Mouse (Mus musculus) lung, embryonic 15.5 days (tissue): ENCODE results near the gene Clic1. TPM values are rescaled to one million over a fixed set of nuclear protein-coding genes. Genes with fewer than 3 reads are reported as not detected.

Experiments used
- ATAC-seq: fragments of 200-750 bp; cut with Nextera tagmentation; 2 replicates; pipeline ENCODE4 v1.8.0; 2017; ENCODE audit warnings: moderate number of reproducible peaks, borderline replicate concordance; ENCODE audit not compliant: low FRiP score, low TSS enrichment; ENCODE audit errors: extremely low read depth
- H3K27ac ChIP-seq: fragments of 300-500 bp; sonication (generic); 2 replicates; pipeline ENCODE4 v1.5.1; 2015; ENCODE audit warnings: moderate library complexity, mild to moderate bottlenecking, inconsistent platforms
- H3K27me3 ChIP-seq: fragments of 300-500 bp; sonication (generic); 2 replicates; pipeline ENCODE4 v1.6.1; 2015; ENCODE audit warnings: inconsistent platforms
- H3K36me3 ChIP-seq: fragments of 300-500 bp; sonication (generic); 2 replicates; pipeline ENCODE4 v1.6.1; 2015; ENCODE audit warnings: inconsistent platforms
- H3K4me1 ChIP-seq: fragments of 300-500 bp; sonication (generic); 2 replicates; pipeline ENCODE4 v1.6.1; 2015; ENCODE audit warnings: inconsistent platforms
- H3K4me2 ChIP-seq: fragments of 300-500 bp; sonication (generic); 2 replicates; pipeline ENCODE4 v1.6.1; 2015; ENCODE audit warnings: inconsistent platforms, mild to moderate bottlenecking, moderate library complexity
- H3K4me3 ChIP-seq: fragments of 300-500 bp; sonication (generic); 2 replicates; pipeline ENCODE4 v1.5.1; 2015; ENCODE audit warnings: mild to moderate bottlenecking, inconsistent platforms
- H3K9ac ChIP-seq: fragments of 300-500 bp; sonication (generic); 2 replicates; pipeline ENCODE4 v1.6.1; 2015; ENCODE audit warnings: inconsistent platforms
- H3K9me3 ChIP-seq: fragments of 300-500 bp; sonication (generic); 2 replicates; pipeline ENCODE4 v1.6.1; 2016; ENCODE audit warnings: inconsistent platforms
- WGBS: fragments of 180-500 bp; shearing (Covaris S2); methylation state at CpG from one replicate; pipeline ENCODE4 v1.1.7; 2015; 5-methylcytosine and 5-hydroxymethylcytosine counted together
- polyA plus RNA-seq: library from polyadenylated mRNA; unstranded; fragments of >200 nt; fragmentation: Nextera tagmentation; extraction: Ambion mirVana; gene quantifications from 2 replicates; pipeline ENCODE4 v1.2.1, GENCODE M21; 2015

Clic1 gene
- polyA plus RNA-seq, 1 experiment from 2014 or later, result 300 TPM

DNA sequence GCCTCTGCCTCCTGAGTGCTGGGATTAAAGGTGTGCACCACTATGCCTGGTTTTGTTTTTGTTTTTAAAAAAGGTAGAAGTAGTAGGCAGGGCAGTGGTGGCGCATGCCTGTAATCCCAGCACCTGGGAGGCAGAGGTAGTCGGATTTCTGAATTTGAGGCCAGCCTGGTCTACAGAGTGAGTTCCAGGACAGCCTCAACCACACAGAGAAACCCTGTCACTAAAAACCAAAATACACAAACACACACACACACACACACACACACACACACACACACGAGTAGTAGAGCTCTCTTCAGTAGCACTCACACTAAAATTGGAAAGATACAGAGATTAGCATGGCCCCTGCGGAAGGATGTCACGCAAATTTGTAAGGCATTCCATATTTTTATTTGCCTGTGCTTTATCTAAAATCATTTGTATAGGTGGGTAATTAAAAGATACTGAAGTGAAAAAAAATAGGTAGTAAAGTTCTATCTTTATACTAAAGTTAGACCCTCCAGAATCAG lies 780 bp upstream of the Clic1 start:
- Histone ChIP-seq H3K4me3 (peak overlapping the region; percentile 71; the same call in 1 of the 2 replicates), H3K27ac (peak overlapping the region; percentile 99), H3K27me3 (no peaks in the 10 kb centered on the region), H3K9ac (no peak overlapping the region), H3K9me3 (no peaks in the 10 kb centered on the region), H3K4me1 (peaks cover 59% of the 10 kb centered on the region), H3K4me2 (peak overlapping the region; percentile 94), H3K36me3 (peaks cover 18% of the 10 kb centered on the region)
- ATAC-seq, result no peak
- 71% methylated on average over 5 of the region's 5 CpGs for WGBS

DNA sequence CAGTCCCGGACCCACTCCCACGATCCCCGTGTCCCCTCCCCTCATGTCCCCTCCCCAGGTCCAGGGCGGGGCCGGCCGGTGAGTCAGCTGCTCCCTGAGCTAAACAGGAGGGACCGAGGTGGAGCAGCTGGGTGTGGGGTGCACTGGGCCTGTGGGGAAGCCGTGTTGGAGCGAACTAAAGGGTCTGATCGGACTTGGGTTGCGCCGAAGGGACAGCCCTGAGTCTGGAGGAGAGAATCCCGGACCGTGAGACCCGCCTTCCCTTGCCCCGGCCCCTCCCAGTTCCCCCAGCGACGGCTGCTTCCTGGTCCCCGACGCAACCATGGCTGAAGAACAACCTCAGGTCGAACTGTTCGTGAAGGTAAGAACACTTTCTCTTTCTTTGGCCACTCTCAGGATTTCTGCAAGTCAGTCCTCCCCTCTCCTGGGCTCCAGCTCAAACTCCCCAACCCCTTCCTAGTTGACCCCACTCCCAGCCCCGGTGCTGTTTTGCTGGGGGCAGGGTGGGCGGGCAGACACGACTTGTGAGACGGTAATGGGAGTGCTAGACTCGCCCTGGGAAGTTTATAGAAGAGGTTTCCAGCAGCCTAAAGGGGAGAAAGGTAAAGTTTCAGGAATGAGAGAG lies 472 bp downstream of the Clic1 start:
- WGBS, result under 1% methylated on average over 26 of the region's 27 CpGs
- H3K9me3 ChIP-seq, result no peaks in the 10 kb centered on the region
- peak overlapping the region; percentile 95 for H3K9ac ChIP-seq
- H3K27ac ChIP-seq, result peak overlapping the region; percentile 99
- ATAC-seq, result peak; percentile 16; the same call in 1 of the 2 replicates
- H3K4me2 ChIP-seq, result peak overlapping the region; percentile 94
- peaks cover 53% of the 10 kb centered on the region for H3K4me1 ChIP-seq
- H3K4me3 ChIP-seq, result peak overlapping the region; percentile 71
- no peaks in the 10 kb centered on the region for H3K27me3 ChIP-seq
- H3K36me3 ChIP-seq, result peaks cover 28% of the 10 kb centered on the region

DNA sequence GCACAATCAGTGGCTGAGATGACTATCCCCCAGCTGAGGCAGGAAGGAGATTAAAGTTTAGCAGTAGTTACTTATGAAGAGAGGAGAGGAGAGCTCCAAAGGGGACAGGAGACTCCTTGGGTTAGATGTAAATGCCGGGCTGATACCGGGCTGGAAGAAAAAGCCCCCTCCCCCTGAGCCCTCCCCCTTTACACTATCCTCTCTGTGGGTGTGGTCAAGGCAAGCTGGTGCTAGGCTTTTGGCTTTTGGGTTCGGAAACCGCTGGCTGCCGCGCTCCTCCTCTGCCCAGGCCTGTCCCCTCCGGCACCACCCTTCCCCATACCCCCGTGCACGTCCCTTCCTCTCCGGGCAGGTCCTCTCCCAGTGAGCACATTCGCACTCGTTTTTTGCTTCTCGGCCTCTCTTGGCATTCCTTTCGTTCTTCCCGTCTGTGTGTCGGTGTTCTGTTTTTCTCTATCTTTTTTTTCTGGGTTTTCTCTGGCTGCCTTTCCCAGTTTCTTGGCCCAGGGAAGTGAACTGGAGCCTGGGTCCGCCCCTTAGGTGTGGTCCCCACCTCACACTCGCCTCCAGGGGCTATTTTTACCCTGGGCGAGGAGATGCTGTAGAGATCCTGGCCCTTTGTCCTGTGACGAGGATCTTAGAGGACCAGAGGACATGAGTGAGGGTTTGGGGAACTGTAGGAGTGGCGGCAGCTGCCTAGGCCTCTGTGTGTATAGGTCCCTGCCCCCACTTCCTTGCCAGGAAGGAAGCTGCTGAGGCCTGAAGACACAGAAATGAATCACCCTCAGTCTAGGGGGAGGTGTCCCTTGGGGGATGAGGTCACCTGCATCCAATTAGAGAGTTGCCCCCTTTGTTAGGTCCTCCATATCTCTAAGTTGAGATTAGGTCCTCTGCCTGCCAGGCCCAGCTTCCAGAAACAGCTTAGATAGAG lies 1.7 kb downstream of the Clic1 start:
- H3K9me3 ChIP-seq, result no peaks in the 10 kb centered on the region
- peaks cover 40% of the 10 kb centered on the region for H3K36me3 ChIP-seq
- H3K4me1 ChIP-seq, result peaks cover 45% of the 10 kb centered on the region
- peak overlapping the region; percentile 94 for H3K4me2 ChIP-seq
- H3K4me3 ChIP-seq, result peak overlapping the region; percentile 71
- peak overlapping the region; percentile 99 for H3K27ac ChIP-seq
- H3K9ac ChIP-seq, result peak overlapping the region; percentile 78
- no peaks in the 10 kb centered on the region for H3K27me3 ChIP-seq
- 2% methylated on average over 21 of the region's 21 CpGs for WGBS
- peak; percentile 69 for ATAC-seq

GRCm38 (mm10) chr17:35052271-35052798 lies 2.6 kb downstream of the Clic1 start:
- peaks cover 40% of the 10 kb centered on the region for H3K4me1 ChIP-seq
- no peaks in the 10 kb centered on the region for H3K27me3 ChIP-seq
- ATAC-seq, result no peak
- H3K36me3 ChIP-seq, result peaks cover 47% of the 10 kb centered on the region
- no peaks in the 10 kb centered on the region for H3K9me3 ChIP-seq
- H3K9ac ChIP-seq, result peak overlapping the region; percentile 78
- peak overlapping the region; percentile 94 for H3K4me2 ChIP-seq
- peak overlapping the region; percentile 99 for H3K27ac ChIP-seq
- peak overlapping the region; percentile 71 for H3K4me3 ChIP-seq
- WGBS, result 66% methylated on average over 12 of the region's 12 CpGs

DNA sequence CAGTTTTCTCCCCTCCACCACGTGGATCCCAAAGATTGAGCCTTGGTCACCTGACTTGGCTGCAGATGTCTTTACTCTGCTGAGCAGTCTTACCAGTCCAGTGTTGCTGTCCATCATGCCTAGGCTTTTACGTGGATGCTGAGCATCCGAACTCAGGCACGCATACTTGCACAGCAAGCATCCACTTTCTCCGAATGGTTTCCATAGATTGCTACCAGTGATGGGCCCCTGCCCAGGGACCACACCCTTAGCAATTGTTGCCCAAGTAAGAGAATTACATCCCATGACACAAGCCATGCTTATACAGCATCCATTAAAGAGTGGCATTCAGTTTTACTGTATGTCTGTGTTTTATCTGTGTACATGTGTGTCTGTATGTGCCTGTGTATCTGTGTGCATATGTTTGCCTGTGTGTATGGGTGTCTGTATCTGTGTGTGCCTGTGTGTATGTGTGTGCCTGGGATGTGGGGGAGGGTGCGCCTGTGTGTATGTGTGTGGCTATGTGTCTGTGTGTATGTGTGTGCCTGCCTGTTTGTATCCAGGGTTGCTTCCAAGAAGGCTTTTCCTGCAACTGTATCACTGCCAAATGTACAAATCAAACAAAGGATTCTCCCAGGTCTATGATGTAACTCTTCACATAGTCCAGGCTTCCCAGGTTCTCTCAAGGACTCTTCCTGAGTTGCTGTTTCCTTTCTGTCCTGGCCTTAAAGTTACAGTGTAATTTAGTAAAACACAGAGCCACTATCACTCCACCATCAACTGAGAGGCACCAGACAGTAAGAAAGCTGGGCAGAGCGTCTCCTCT lies 6.1 kb downstream of the Clic1 start:
- peaks cover 32% of the 10 kb centered on the region for H3K4me1 ChIP-seq
- H3K9me3 ChIP-seq, result no peaks in the 10 kb centered on the region
- ATAC-seq, result no peak
- no peaks in the 10 kb centered on the region for H3K27me3 ChIP-seq
- H3K4me3 ChIP-seq, result no peak overlapping the region
- no peak overlapping the region for H3K9ac ChIP-seq
- WGBS, result 86% methylated on average over 7 of the region's 7 CpGs
- no peak overlapping the region for H3K27ac ChIP-seq
- H3K4me2 ChIP-seq, result no peak overlapping the region
- peaks cover 62% of the 10 kb centered on the region for H3K36me3 ChIP-seq

GRCm38 (mm10) chr17:35057090-35057489 lies 7.3 kb downstream of the Clic1 start:
- Histone ChIP-seq H3K4me2 (no peak overlapping the region), H3K36me3 (peaks cover 72% of the 10 kb centered on the region), H3K27me3 (no peaks in the 10 kb centered on the region), H3K9me3 (no peaks in the 10 kb centered on the region), H3K4me1 (peaks cover 30% of the 10 kb centered on the region), H3K4me3 (no peak overlapping the region), H3K9ac (no peak overlapping the region), H3K27ac (no peak overlapping the region)
- 69% methylated on average over 3 of the region's 3 CpGs for WGBS
- no peak for ATAC-seq

GRCm38 (mm10) chr17:35058316-35058715 lies 8.6 kb downstream of the Clic1 start:
- H3K4me3 ChIP-seq, result peak overlapping the region; percentile 77
- no peak overlapping the region for H3K9ac ChIP-seq
- peak overlapping the region; percentile 81; the same call in 1 of the 2 replicates for H3K4me2 ChIP-seq
- 40% methylated on average over 9 of the region's 9 CpGs for WGBS
- H3K36me3 ChIP-seq, result peaks cover 67% of the 10 kb centered on the region
- H3K4me1 ChIP-seq, result peaks cover 20% of the 10 kb centered on the region
- H3K9me3 ChIP-seq, result no peaks in the 10 kb centered on the region
- peak overlapping the region; percentile 93 for H3K27ac ChIP-seq
- ATAC-seq, result no peak
- H3K27me3 ChIP-seq, result no peaks in the 10 kb centered on the region

GRCm38 (mm10) chr17:35058911-35059892 lies 9.4 kb downstream of the Clic1 start, which contains the start of gene Ddah2:
Ddah2 (plus strand) TSS chr17:35059035.
- peak; percentile 95 for ATAC-seq
- WGBS, result under 1% methylated on average over 57 of the region's 57 CpGs
- H3K36me3 ChIP-seq, result peaks cover 58% of the 10 kb centered on the region
- no peaks in the 10 kb centered on the region for H3K9me3 ChIP-seq
- peak within 1 kb of the TSS; percentile 81 for H3K4me2 ChIP-seq
- peak within 1 kb of the TSS; percentile 93 for H3K27ac ChIP-seq
- H3K4me3 ChIP-seq, result peak within 1 kb of the TSS; percentile 77
- H3K9ac ChIP-seq, result peak within 1 kb of the TSS; percentile 79
- peaks cover 23% of the 10 kb centered on the region for H3K4me1 ChIP-seq
- H3K27me3 ChIP-seq, result no peaks in the 10 kb centered on the region

GRCm38 (mm10) chr17:35060071-35060470 lies 10.3 kb downstream of the Clic1 start:
- Histone ChIP-seq H3K36me3 (peaks cover 52% of the 10 kb centered on the region), H3K27ac (no peak overlapping the region)
- 15% methylated on average over 14 of the region's 14 CpGs for WGBS

DNA sequence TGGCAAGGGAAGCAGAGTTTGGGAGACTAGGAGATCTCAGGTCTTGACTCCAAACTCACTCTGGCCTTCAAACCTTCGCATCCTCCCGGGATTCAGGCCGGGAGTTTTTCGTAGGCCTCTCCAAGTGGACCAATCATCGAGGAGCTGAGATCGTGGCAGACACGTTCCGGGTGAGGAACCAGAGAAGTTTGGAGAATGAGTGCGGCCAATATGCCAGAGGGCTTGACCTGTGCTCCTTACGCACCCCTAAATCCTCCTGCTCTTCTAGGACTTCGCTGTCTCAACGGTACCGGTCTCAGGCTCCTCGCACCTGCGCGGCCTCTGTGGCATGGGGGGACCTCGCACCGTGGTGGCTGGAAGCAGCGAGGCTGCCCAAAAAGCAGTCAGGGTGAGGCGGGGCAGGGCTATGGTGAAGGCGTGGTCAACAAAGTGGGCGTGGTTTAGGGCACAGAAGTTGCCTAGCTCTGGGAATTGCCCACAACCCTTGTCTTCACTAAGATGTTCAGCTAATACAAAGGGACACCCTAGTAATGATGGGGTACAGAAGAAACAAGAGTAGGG lies 11.1 kb downstream of the Clic1 start:
- peaks cover 44% of the 10 kb centered on the region for H3K36me3 ChIP-seq
- no peaks in the 10 kb centered on the region for H3K9me3 ChIP-seq
- peak overlapping the region; percentile 77 for H3K4me3 ChIP-seq
- no peak for ATAC-seq
- WGBS, result 57% methylated on average over 22 of the region's 22 CpGs
- no peaks in the 10 kb centered on the region for H3K27me3 ChIP-seq
- H3K9ac ChIP-seq, result no peak overlapping the region; the same call in 1 of the 2 replicates
- no peak overlapping the region for H3K27ac ChIP-seq
- peaks cover 37% of the 10 kb centered on the region for H3K4me1 ChIP-seq
- peak overlapping the region; percentile 81 for H3K4me2 ChIP-seq

More at GRCm38 (mm10) chr17:35060071-35060470, 10.3 kb downstream of the Clic1 start:
- no peak for ATAC-seq
- H3K4me1 ChIP-seq, result peaks cover 30% of the 10 kb centered on the region
- peak overlapping the region; percentile 79 for H3K9ac ChIP-seq
- no peaks in the 10 kb centered on the region for H3K9me3 ChIP-seq
- no peaks in the 10 kb centered on the region for H3K27me3 ChIP-seq
- peak overlapping the region; percentile 81 for H3K4me2 ChIP-seq
- peak overlapping the region; percentile 77 for H3K4me3 ChIP-seq
